Comparison of ENCODE assay signal across 27 mouse cellular contexts in the genomic region with DNA sequence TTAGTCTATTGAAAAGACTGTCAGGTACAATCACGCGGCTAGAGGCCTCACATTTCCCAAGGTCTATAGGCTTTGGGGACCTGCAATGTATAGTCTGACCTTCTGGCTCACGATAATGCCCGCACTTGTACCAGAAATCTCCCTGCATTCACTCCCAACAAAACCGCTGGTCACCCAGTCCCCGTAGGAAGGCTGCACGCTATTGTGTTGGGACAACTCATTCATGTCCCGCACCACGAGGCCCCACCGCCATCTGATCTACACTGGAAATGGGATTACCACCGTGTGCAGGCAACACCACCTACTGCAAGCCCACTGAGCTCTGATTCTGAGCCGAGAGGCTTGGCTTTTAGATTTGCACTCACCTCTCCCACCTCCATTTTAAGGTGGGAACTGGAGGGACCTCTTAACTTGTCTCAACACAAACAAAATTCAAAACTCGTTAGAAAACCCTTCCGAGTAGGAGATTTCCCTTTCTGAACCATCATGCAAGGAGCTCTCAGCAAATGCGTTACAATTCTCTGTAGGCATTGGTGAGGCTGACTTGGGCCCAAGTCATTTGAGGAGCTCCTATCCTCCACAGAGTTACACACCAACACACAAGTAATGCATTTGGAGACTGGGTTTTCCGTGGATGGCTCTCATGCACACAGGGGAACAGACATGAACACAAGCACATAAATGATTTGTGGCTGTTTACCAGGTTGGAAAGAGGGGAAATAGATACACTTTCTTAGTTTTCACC. TPM values are rescaled to one million over a fixed set of nuclear protein-coding genes. Genes with fewer than 3 reads are reported as not detected.
A peak's percentile ranks its signal among the peaks of the same experiment; 100 is the strongest.
DNase-seq lines count a peak whose midpoint lies in the region; ATAC-seq and TF ChIP-seq lines count a peak whose summit lies in the region.
"Had no signal": no experiment of that assay in that cellular context is flagged by ENCODE, and none has a peak within 500 bp of the region (broad histone marks: within the 10 kb centered on the region; RNA-seq: fewer than 3 reads in every experiment).

No protein-coding gene starts in this region.

- WGBS in heart, embryonic 11.5 days (ENCODE audit: insufficient replicate concordance), result 2% methylated on average over 16 of the region's 16 CpGs
- 2% methylated on average over 16 of the region's 16 CpGs for WGBS in hindbrain, embryonic 12.5 days
- under 1% methylated on average over 16 of the region's 16 CpGs for WGBS in midbrain, embryonic 10.5 days
- WGBS in midbrain, postnatal 0 days, result 7% methylated on average over 16 of the region's 16 CpGs

- peak; percentile 68 for DNase-seq in heart, adult 11 months
- DNase-seq in midbrain, embryonic 10.5 days (ENCODE audit: low spot score), result peak; percentile 68
- DNase-seq in midbrain, postnatal 0 days (ENCODE audit: low spot score), result no peak
- DNase-seq in B cell, adult 2 months, result no peak
- DNase-seq in urinary bladder, postnatal 36 days (ENCODE audit: low spot score in 2 of 2), result no peak
- DNase-seq: adrenal gland, postnatal 25 days; cerebellum, adult 18-20 months; cerebellum, postnatal 36 days; forebrain, postnatal 0 days; heart, postnatal 14 days; kidney, adult 9 months; kidney, postnatal 4 days; layer of hippocampus, adult 9-11 months; lung, embryonic 14.5 days; lung, postnatal 36 days had no signal

- H3K36me3 ChIP-seq in heart, embryonic 11.5 days (ENCODE audit: control insufficient read depth, insufficient read depth, low read length), result no peaks in the 10 kb centered on the region
- H3K36me3 ChIP-seq in hindbrain, embryonic 12.5 days, result no peaks in the 10 kb centered on the region
- H3K36me3 ChIP-seq in midbrain, embryonic 10.5 days, result no peaks in the 10 kb centered on the region
- H3K36me3 ChIP-seq in midbrain, postnatal 0 days (ENCODE audit: insufficient read depth, low read length), result no peaks in the 10 kb centered on the region
- H3K36me3 ChIP-seq: embryonic facial prominence, embryonic 13.5 days; heart, embryonic 12.5 days; liver, embryonic 12.5 days had no signal

- peaks cover 6% of the 10 kb centered on the region for H3K4me1 ChIP-seq in heart, embryonic 11.5 days (ENCODE audit: control insufficient read depth, insufficient read depth, low read length)
- peaks cover 13% of the 10 kb centered on the region; the same call in 1 of the 2 replicates for H3K4me1 ChIP-seq in hindbrain, embryonic 12.5 days
- H3K4me1 ChIP-seq in midbrain, embryonic 10.5 days, result peaks cover 61% of the 10 kb centered on the region
- no peaks in the 10 kb centered on the region for H3K4me1 ChIP-seq in midbrain, postnatal 0 days (ENCODE audit: insufficient read depth, low read length)

- H3K27ac ChIP-seq in heart, embryonic 11.5 days (ENCODE audit: low read depth, low read length), result no peak overlapping the region
- H3K27ac ChIP-seq in hindbrain, embryonic 12.5 days, result 0 out of 2 replicates have a peak overlapping the region, but pooled peaks have one; percentile 66
- H3K27ac ChIP-seq in midbrain, embryonic 10.5 days (replicated peaks), result peak overlapping the region; percentile 90
- peak overlapping the region; percentile 57; the same call in 1 of the 2 replicates for H3K27ac ChIP-seq in midbrain, postnatal 0 days (ENCODE audit: low read depth, low read length)
- H3K27ac ChIP-seq: embryonic facial prominence, embryonic 13.5 days; liver, embryonic 12.5 days had no signal

- H3K4me2 ChIP-seq in heart, embryonic 11.5 days, result no peak overlapping the region
- H3K4me2 ChIP-seq in hindbrain, embryonic 12.5 days (replicated peaks), result peak overlapping the region; percentile 63
- peak overlapping the region; percentile 63; the same call in 1 of the 2 replicates for H3K4me2 ChIP-seq in midbrain, postnatal 0 days (ENCODE audit: low read depth, low read length, poor library complexity, severe bottlenecking)
- H3K4me2 ChIP-seq: heart, embryonic 12.5 days; liver, embryonic 12.5 days; lung, embryonic 14.5 days had no signal

- no peak overlapping the region for H3K4me3 ChIP-seq in heart, embryonic 11.5 days (ENCODE audit: low read depth, low read length)
- H3K4me3 ChIP-seq in hindbrain, embryonic 12.5 days, result peak overlapping the region; percentile 29
- H3K4me3 ChIP-seq in midbrain, embryonic 10.5 days, result peak overlapping the region; percentile 73
- H3K4me3 ChIP-seq in midbrain, postnatal 0 days (ENCODE audit: low read depth, low read length), result 0 out of 2 replicates have a peak overlapping the region, but pooled peaks have one; percentile 2
- H3K4me3 ChIP-seq: heart, embryonic 12.5 days; liver, embryonic 12.5 days had no signal

- no peak for ATAC-seq in heart, embryonic 11.5 days (replicated peaks; ENCODE audit: insufficient number of reproducible peaks, low FRiP score, low TSS enrichment)
- no peak for ATAC-seq in hindbrain, embryonic 12.5 days (ENCODE audit: low FRiP score)
- no peak for ATAC-seq in midbrain, postnatal 0 days (ENCODE audit: low FRiP score)
- ATAC-seq in inflammation-experienced regulatory T-cells, adult 6 months, result no peak
- ATAC-seq: forebrain, postnatal 0 days; liver, embryonic 12.5 days had no signal

- peaks cover 97% of the 10 kb centered on the region for H3K27me3 ChIP-seq in heart, embryonic 11.5 days (ENCODE audit: control insufficient read depth, insufficient read depth, low read length)
- H3K27me3 ChIP-seq in hindbrain, embryonic 12.5 days, result peaks cover 91% of the 10 kb centered on the region
- H3K27me3 ChIP-seq in midbrain, embryonic 10.5 days (ENCODE audit: low read depth, poor library complexity, severe bottlenecking), result peaks cover 99% of the 10 kb centered on the region
- H3K27me3 ChIP-seq in midbrain, postnatal 0 days (ENCODE audit: insufficient read depth, low read length), result peaks cover 59% of the 10 kb centered on the region
- H3K27me3 ChIP-seq: CH12.LX had no signal

- no peak overlapping the region for H3K9ac ChIP-seq in heart, embryonic 11.5 days (ENCODE audit: low read depth, low read length)
- H3K9ac ChIP-seq in hindbrain, embryonic 12.5 days, result peak overlapping the region; percentile 13; the same call in 1 of the 2 replicates
- H3K9ac ChIP-seq in midbrain, postnatal 0 days (replicated peaks; ENCODE audit: low read length, poor library complexity, severe bottlenecking), result no peak overlapping the region
- H3K9ac ChIP-seq: embryonic facial prominence, embryonic 13.5 days; forebrain, postnatal 0 days; heart, embryonic 12.5 days; liver, embryonic 12.5 days; lung, embryonic 14.5 days had no signal

- H3K9me3 ChIP-seq in heart, embryonic 11.5 days (replicated peaks; ENCODE audit: control insufficient read depth, low read length), result no peaks in the 10 kb centered on the region
- H3K9me3 ChIP-seq in hindbrain, embryonic 12.5 days (replicated peaks), result no peaks in the 10 kb centered on the region
- no peaks in the 10 kb centered on the region for H3K9me3 ChIP-seq in midbrain, embryonic 10.5 days (replicated peaks)
- H3K9me3 ChIP-seq in midbrain, postnatal 0 days (ENCODE audit: low read length), result no peaks in the 10 kb centered on the region
- H3K9me3 ChIP-seq: embryonic facial prominence, embryonic 13.5 days; heart, embryonic 12.5 days; liver, embryonic 12.5 days had no signal

- TF ChIP-seq CTCF in midbrain, postnatal 0 days (IDR thresholded peaks at IDR 0.05), result no peak

RNA-seq across cellular contexts. Expression of gene En1, which starts 3.9 kb away (rescaled TPM):
- polyA plus RNA-seq in heart, embryonic 11.5 days (2014; fragmentation: Nextera tagmentation; extraction: Ambion mirVana), result not detected in 2 replicates
- 7.5 and 8.8 TPM in 2 replicates for polyA plus RNA-seq in hindbrain, embryonic 12.5 days (2016; fragmentation: Nextera tagmentation; extraction: Ambion mirVana)
- polyA plus RNA-seq in midbrain, embryonic 10.5 days (2016; fragmentation: Nextera tagmentation; extraction: Ambion mirVana), result 5.2 and 5.6 TPM in 2 replicates
- total RNA-seq in midbrain, postnatal 0 days (2014; rRNA removed), result 32.8 and 40.8 TPM in 2 replicates
- polyA plus RNA-seq in midbrain, postnatal 0 days (2015; fragmentation: Nextera tagmentation; extraction: Ambion mirVana), result 9.2 and 10.1 TPM in 2 replicates
- polyA plus RNA-seq in inflammation-experienced regulatory T-cells, adult 6 months (2017; shearing (Covaris generic)), result not detected
- total RNA-seq: adrenal gland, postnatal 25 days; CH12.LX; heart, postnatal 14 days; left cerebral cortex, postnatal 25 days; megakaryocyte-erythroid progenitor cell, adult 5-6 weeks; MEL had no signal
- polyA plus RNA-seq: gonadal fat pad, adult 2 months; intestine, embryonic 14.5 days; lung, embryonic 14.5 days had no signal

Comparison
In these comparisons a context has a peak if more than half of its experiments do, and no peak if none do; other contexts are left out.
1. DNase-seq: peak in heart, adult 11 months (single experiment) and midbrain, embryonic 10.5 days (single experiment); none in midbrain, postnatal 0 days (single experiment), B cell, adult 2 months (0 of 2) and urinary bladder, postnatal 36 days (0 of 2).